Mouse (Mus musculus) stomach, postnatal 0 days (tissue): ENCODE measurements around the gene Bms1. TPM values are rescaled to one million over a fixed set of nuclear protein-coding genes. Genes with fewer than 3 reads are reported as not detected.

ENCODE experiments used
- ATAC-seq: fragments of 200-750 bp; cut with Nextera tagmentation; 2 replicates; pipeline ENCODE4 v1.8.0; 2017; ENCODE audit not compliant: low FRiP score, low TSS enrichment
- DNase-seq: peaks from one replicate; pipeline ENCODE4 v3.0.0-alpha.2; 2016; ENCODE audit warnings: low spot score
- H3K27ac ChIP-seq: fragments of 300-500 bp; sonication (generic); replicated peaks from 2 replicates; pipeline ENCODE4 v1.5.1; 2014; ENCODE audit warnings: mild to moderate bottlenecking, control low read depth
- H3K27me3 ChIP-seq: fragments of 300-500 bp; sonication (generic); 2 replicates; pipeline ENCODE4 v1.6.1; 2014; ENCODE audit warnings: low read length; ENCODE audit not compliant: control insufficient read depth, insufficient read depth
- H3K36me3 ChIP-seq: fragments of 300-500 bp; sonication (generic); 2 replicates; pipeline ENCODE4 v1.6.1; 2014; ENCODE audit warnings: low read length, mixed read lengths; ENCODE audit not compliant: control insufficient read depth, insufficient read depth
- H3K4me1 ChIP-seq: fragments of 300-500 bp; sonication (generic); replicated peaks from 2 replicates; pipeline ENCODE4 v1.6.1; 2014; ENCODE audit warnings: antibody characterized with exemption; ENCODE audit not compliant: control insufficient read depth, insufficient read depth
- H3K4me2 ChIP-seq: fragments of 300-500 bp; sonication (generic); replicated peaks from 2 replicates; pipeline ENCODE4 v1.6.1; 2014; ENCODE audit warnings: low read depth, mild to moderate bottlenecking, control low read depth, moderate library complexity
- H3K4me3 ChIP-seq: fragments of 300-500 bp; sonication (generic); 2 replicates; pipeline ENCODE4 v1.5.1; 2014; ENCODE audit warnings: low read depth, low read length, control low read depth
- H3K9ac ChIP-seq: fragments of 300-500 bp; sonication (generic); 2 replicates; pipeline ENCODE4 v1.6.1; 2014; ENCODE audit warnings: mild to moderate bottlenecking, low read length, control low read depth, mixed read lengths
- H3K9me3 ChIP-seq: fragments of 300-500 bp; sonication (generic); 2 replicates; pipeline ENCODE4 v1.6.1; 2016; ENCODE audit warnings: low read length; ENCODE audit not compliant: control insufficient read depth
- CTCF ChIP-seq: IDR thresholded peaks from 2 replicates; pipeline ENCODE4 v1.5.1; 2016; ENCODE audit warnings: antibody characterized with exemption, low read depth, mild to moderate bottlenecking, moderate library complexity
- EP300 ChIP-seq: optimal IDR thresholded peaks from 2 replicates; pipeline ENCODE3; 2016; ENCODE audit warnings: antibody characterized with exemption
- WGBS: fragments of 180-500 bp; shearing (Covaris S2); extraction: QIAGEN DNeasy Blood & Tissue Kit; methylation state at CpG from one replicate; pipeline ENCODE4 v1.1.7; 2014; 5-methylcytosine and 5-hydroxymethylcytosine counted together
- polyA plus RNA-seq: library from polyadenylated mRNA; unstranded; fragments of >200 nt; fragmentation: Nextera tagmentation; extraction: Ambion mirVana; gene quantifications from 2 replicates; pipeline ENCODE4 v1.2.1, GENCODE M21; 2015

Gene Bms1
- polyA plus RNA-seq, 1 experiment from 2014 or later = 11.1 TPM

- Histone ChIP-seq H3K4me1 (no peaks in the 10 kb centered on the region), H3K4me2 (no peak overlapping the region), H3K27me3 (no peaks in the 10 kb centered on the region; the same call in 1 of the 2 replicates), H3K36me3 (no peaks in the 10 kb centered on the region), H3K9me3 (no peaks in the 10 kb centered on the region), H3K27ac (no peak overlapping the region), H3K4me3 (no peak overlapping the region), H3K9ac (no peak overlapping the region)
- WGBS = 43% methylated on average over 3 of the region's 3 CpGs
- DNase-seq (no peak), ATAC-seq (no peak)
- TF ChIP-seq CTCF = no peak
- TF ChIP-seq EP300 = no peak
These were observed 43.8 kb downstream of the Bms1 start for GRCm38 (mm10) chr6:118375457-118375856.

- Histone ChIP-seq H3K4me2 (no peak overlapping the region), H3K9me3 (no peaks in the 10 kb centered on the region), H3K36me3 (no peaks in the 10 kb centered on the region), H3K27me3 (no peaks in the 10 kb centered on the region; the same call in 1 of the 2 replicates), H3K9ac (no peak overlapping the region), H3K4me1 (no peaks in the 10 kb centered on the region), H3K27ac (no peak overlapping the region), H3K4me3 (no peak overlapping the region)
- WGBS = 64% methylated on average over 3 of the region's 3 CpGs
- ATAC-seq = no peak
- DNase-seq = no peak
- no peak for TF ChIP-seq CTCF
- no peak for TF ChIP-seq EP300
These were observed 44.2 kb downstream of the Bms1 start for GRCm38 (mm10) chr6:118375026-118375425.

- H3K4me3 ChIP-seq = no peak overlapping the region
- H3K4me2 ChIP-seq = no peak overlapping the region
- H3K27me3 ChIP-seq = no peaks in the 10 kb centered on the region; the same call in 1 of the 2 replicates
- no peak for ATAC-seq
- WGBS = 39% methylated on average over 5 of the region's 5 CpGs
- H3K27ac ChIP-seq = no peak overlapping the region
- no peak overlapping the region for H3K9ac ChIP-seq
- no peaks in the 10 kb centered on the region for H3K4me1 ChIP-seq
- TF ChIP-seq EP300 = no peak
- peak; percentile 73 for TF ChIP-seq CTCF
- no peaks in the 10 kb centered on the region for H3K9me3 ChIP-seq
- peak; percentile 59 for DNase-seq
- H3K36me3 ChIP-seq = no peaks in the 10 kb centered on the region
These were observed 46.0 kb downstream of the Bms1 start for GRCm38 (mm10) chr6:118373294-118373693.

- ATAC-seq (no peak), DNase-seq (no peak)
- Histone ChIP-seq H3K4me1 (no peaks in the 10 kb centered on the region), H3K4me3 (no peak overlapping the region), H3K9me3 (no peaks in the 10 kb centered on the region), H3K36me3 (no peaks in the 10 kb centered on the region), H3K27me3 (no peaks in the 10 kb centered on the region), H3K27ac (no peak overlapping the region), H3K9ac (no peak overlapping the region), H3K4me2 (no peak overlapping the region)
- TF ChIP-seq CTCF (no peak), EP300 (no peak)
- WGBS = 57% methylated on average over 5 of the region's 5 CpGs
These were observed 46.5 kb downstream of the Bms1 start for GRCm38 (mm10) chr6:118372794-118373193.

GRCm38 (mm10) chr6:118367502-118367901 lies 51.8 kb downstream of the Bms1 start:
- Histone ChIP-seq H3K4me1 (no peaks in the 10 kb centered on the region), H3K4me3 (no peak overlapping the region), H3K27me3 (no peaks in the 10 kb centered on the region), H3K36me3 (no peaks in the 10 kb centered on the region), H3K4me2 (no peak overlapping the region), H3K9me3 (no peaks in the 10 kb centered on the region), H3K27ac (no peak overlapping the region), H3K9ac (no peak overlapping the region)
- 78% methylated on average over 7 of the region's 7 CpGs for WGBS
- TF ChIP-seq EP300 (no peak), CTCF (no peak)
- ATAC-seq = 0 out of 2 replicates have a peak, but pooled peaks have one; percentile 40
- DNase-seq = no peak

GRCm38 (mm10) chr6:118366196-118366595 lies 53.1 kb downstream of the Bms1 start:
- no peak overlapping the region for H3K27ac ChIP-seq
- H3K4me2 ChIP-seq = no peak overlapping the region
- no peaks in the 10 kb centered on the region for H3K36me3 ChIP-seq
- no peaks in the 10 kb centered on the region for H3K9me3 ChIP-seq
- ATAC-seq = no peak
- whole genome bisulfite sequencing = 52% methylated on average over 3 of the region's 3 CpGs
- H3K4me1 ChIP-seq = no peaks in the 10 kb centered on the region
- H3K9ac ChIP-seq = no peak overlapping the region
- no peaks in the 10 kb centered on the region for H3K27me3 ChIP-seq
- DNase-seq = no peak
- no peak overlapping the region for H3K4me3 ChIP-seq
- TF ChIP-seq EP300 = no peak
- no peak for TF ChIP-seq CTCF
